Mouse (Mus musculus) E14TG2a.4 (cell line): ENCODE measurements around the gene Slc16a9.

ENCODE experiments used
- CTCF ChIP-seq: conservative IDR thresholded peaks from 2 replicates; pipeline ENCODE4 v1.5.1; 2014; ENCODE audit warnings: low read length
- NANOG ChIP-seq: IDR thresholded peaks from 2 replicates; pipeline ENCODE4 v1.6.1; 2014; ENCODE audit warnings: borderline replicate concordance, low read length, mixed read lengths
- POU5F1 ChIP-seq: IDR thresholded peaks from 2 replicates; pipeline ENCODE4 v1.6.1; 2014; ENCODE audit warnings: low read length, borderline replicate concordance

- TF ChIP-seq CTCF (no peak), POU5F1 (no peak), NANOG (no peak)
Measured at GRCm38 (mm10) chr10:70246076-70246475, 1.2 kb downstream of the Slc16a9 start.
